Mouse (Mus musculus) frontal cortex, adult (tissue): Measurements from ENCODE around the gene Afg3l1.
"Not testable (repeated sequence)": the region's sequence is repeated elsewhere in the genome, so short reads cannot be mapped to it uniquely, and the experiment has no call there.

Experiments used
- ATAC-seq: cut with Nextera tagmentation; 2 replicates; pipeline ENCODE4 v1.9.2; 2017; ENCODE audit warnings: mild to moderate bottlenecking, moderate library complexity, mixed read lengths; ENCODE audit not compliant: low TSS enrichment

Afg3l1 gene

GRCm38 (mm10) chr8:123515540-123515897 lies 37.8 kb downstream of the Afg3l1 start:
- no peak for ATAC-seq

GRCm38 (mm10) chr8:123516596-123516995 lies 38.9 kb downstream of the Afg3l1 start:
- no peak for ATAC-seq

GRCm38 (mm10) chr8:123518172-123518571 lies 40.5 kb downstream of the Afg3l1 start:
- no peak for ATAC-seq

GRCm38 (mm10) chr8:123518667-123519066 lies 41.0 kb downstream of the Afg3l1 start, which contains the start of gene Gas8:
Gas8 (plus strand) TSS chr8:123518834.
- peak; percentile 86 for ATAC-seq

GRCm38 (mm10) chr8:123520048-123520447 lies 42.3 kb downstream of the Afg3l1 start:
- ATAC-seq, result not testable (repeated sequence)

- ATAC-seq, result peak; percentile 77
These were observed 50.2 kb downstream of the Afg3l1 start for GRCm38 (mm10) chr8:123527720-123528489.

- no peak; the same call in 1 of the 2 replicates for ATAC-seq
These were observed 58.7 kb downstream of the Afg3l1 start for GRCm38 (mm10) chr8:123536242-123536989.

- ATAC-seq, result no peak
These were observed 59.3 kb downstream of the Afg3l1 start for GRCm38 (mm10) chr8:123536990-123537380.

GRCm38 (mm10) chr8:123537641-123538040 lies 59.9 kb downstream of the Afg3l1 start:
- ATAC-seq, result not testable (repeated sequence)
